Comparison of ENCODE assay signal across 23 mouse cellular contexts in the genomic region with DNA sequence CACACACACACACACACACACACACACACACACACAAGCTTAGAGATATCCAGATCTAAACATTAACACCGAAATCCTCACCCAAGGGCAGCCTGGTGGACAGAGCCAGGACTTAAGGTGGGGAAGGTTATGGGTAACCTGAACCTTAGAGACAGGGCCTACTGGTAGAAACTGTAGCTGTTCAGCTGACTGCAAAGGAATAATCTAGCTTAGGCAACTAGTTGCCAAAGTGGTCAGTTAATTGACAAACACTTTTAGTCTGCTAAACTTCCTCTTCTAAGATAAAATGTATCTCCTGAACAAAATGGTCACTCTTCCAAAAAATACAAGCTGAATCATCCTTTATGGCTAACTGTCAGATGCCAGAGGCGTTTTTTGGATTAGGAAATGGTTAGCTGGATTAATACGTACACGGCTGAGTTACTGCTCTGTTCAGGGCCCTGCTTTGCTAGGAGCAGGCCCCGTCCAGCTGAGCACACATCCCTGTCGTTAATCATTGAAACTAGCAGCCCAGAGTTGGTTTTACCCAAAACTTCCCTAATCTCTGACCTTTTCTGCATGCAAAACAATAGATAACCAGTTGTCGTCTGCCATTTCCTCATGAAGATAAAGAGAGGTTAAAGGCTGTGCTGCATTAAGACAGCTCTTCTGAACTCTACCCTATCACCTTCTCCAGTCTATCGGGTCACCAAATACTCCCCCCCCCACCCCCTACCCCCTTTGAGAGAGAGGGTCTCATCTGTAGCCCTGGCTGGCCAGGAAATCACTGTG. TPM values are rescaled to one million over a fixed set of nuclear protein-coding genes. Genes with fewer than 3 reads are reported as not detected.
A peak's percentile ranks its signal among the peaks of the same experiment; 100 is the strongest.
DNase-seq lines count a peak whose midpoint lies in the region; ATAC-seq and TF ChIP-seq lines count a peak whose summit lies in the region.
"Had no signal": no experiment of that assay in that cellular context is flagged by ENCODE, and none has a peak within 500 bp of the region (broad histone marks: within the 10 kb centered on the region; RNA-seq: fewer than 3 reads in every experiment).

No protein-coding gene starts in this region.

- no peaks in the 10 kb centered on the region for H3K36me3 ChIP-seq in midbrain, embryonic 11.5 days (ENCODE audit: control insufficient read depth, insufficient read depth, low read length)
- H3K36me3 ChIP-seq in midbrain, embryonic 15.5 days (replicated peaks) = no peaks in the 10 kb centered on the region
- no peaks in the 10 kb centered on the region for H3K36me3 ChIP-seq in liver, postnatal 0 days (replicated peaks; ENCODE audit: insufficient read depth, low read length)
- H3K36me3 ChIP-seq in kidney, embryonic 14.5 days (ENCODE audit: control insufficient read depth, insufficient read depth, low read length) = no peaks in the 10 kb centered on the region
- H3K36me3 ChIP-seq: limb, embryonic 12.5 days had no signal

- H3K27me3 ChIP-seq in midbrain, embryonic 11.5 days (ENCODE audit: control insufficient read depth, insufficient read depth, low read length) = no peaks in the 10 kb centered on the region
- H3K27me3 ChIP-seq in midbrain, embryonic 15.5 days (replicated peaks) = no peaks in the 10 kb centered on the region
- H3K27me3 ChIP-seq in liver, postnatal 0 days (ENCODE audit: insufficient read depth, low read length) = no peaks in the 10 kb centered on the region
- no peaks in the 10 kb centered on the region for H3K27me3 ChIP-seq in kidney, embryonic 14.5 days (ENCODE audit: control insufficient read depth, insufficient read depth, low read length)
- H3K27me3 ChIP-seq: limb, embryonic 12.5 days had no signal

- TF ChIP-seq CTCF in liver, postnatal 0 days (IDR thresholded peaks at IDR 0.05; ENCODE audit: low read depth) = no peak

- H3K4me1 ChIP-seq in midbrain, embryonic 11.5 days (ENCODE audit: control insufficient read depth, insufficient read depth, low read length) = no peaks in the 10 kb centered on the region
- peaks cover 8% of the 10 kb centered on the region; the same call in 1 of the 2 replicates for H3K4me1 ChIP-seq in midbrain, embryonic 15.5 days
- peaks cover 7% of the 10 kb centered on the region for H3K4me1 ChIP-seq in liver, postnatal 0 days (ENCODE audit: insufficient read depth)
- H3K4me1 ChIP-seq in kidney, embryonic 14.5 days (ENCODE audit: control insufficient read depth, insufficient read depth, low read length) = peaks cover 8% of the 10 kb centered on the region

- no peak overlapping the region for H3K4me3 ChIP-seq in midbrain, embryonic 11.5 days (ENCODE audit: low read depth, low read length)
- no peak overlapping the region for H3K4me3 ChIP-seq in midbrain, embryonic 15.5 days
- no peak overlapping the region for H3K4me3 ChIP-seq in liver, postnatal 0 days (ENCODE audit: low read depth, low read length)
- H3K4me3 ChIP-seq in kidney, embryonic 14.5 days (ENCODE audit: low read length) = no peak overlapping the region
- H3K4me3 ChIP-seq: heart, embryonic 10.5 days; left cerebral cortex, adult 2 months; limb, embryonic 12.5 days; myocyte had no signal

- H3K27ac ChIP-seq in midbrain, embryonic 11.5 days (ENCODE audit: low read depth, low read length) = no peak overlapping the region
- no peak overlapping the region for H3K27ac ChIP-seq in midbrain, embryonic 15.5 days
- H3K27ac ChIP-seq in liver, postnatal 0 days (ENCODE audit: low read depth) = no peak overlapping the region
- no peak overlapping the region for H3K27ac ChIP-seq in kidney, embryonic 14.5 days (ENCODE audit: low read depth, low read length)
- H3K27ac ChIP-seq: heart, embryonic 10.5 days; hindbrain, embryonic 14.5 days; left cerebral cortex, adult 2 months; limb, embryonic 12.5 days had no signal

- no peaks in the 10 kb centered on the region for H3K9me3 ChIP-seq in midbrain, embryonic 11.5 days (ENCODE audit: control insufficient read depth, low read length)
- H3K9me3 ChIP-seq in midbrain, embryonic 15.5 days = no peaks in the 10 kb centered on the region
- H3K9me3 ChIP-seq in liver, postnatal 0 days (ENCODE audit: low read length) = no peaks in the 10 kb centered on the region
- no peaks in the 10 kb centered on the region for H3K9me3 ChIP-seq in kidney, embryonic 14.5 days (ENCODE audit: control insufficient read depth, low read length)
- H3K9me3 ChIP-seq: heart, embryonic 10.5 days; limb, embryonic 12.5 days had no signal

- peak; percentile 64 for DNase-seq in midbrain, embryonic 11.5 days (ENCODE audit: low spot score, missing footprints)
- DNase-seq in fat pad, adult 2 months (ENCODE audit: extremely low read depth, low read depth, low spot score) = peak; percentile 49
- DNase-seq in liver, postnatal 0 days = no peak
- no peak for DNase-seq in lung, adult 18-20 months
- no peak for DNase-seq in right cerebral cortex, adult 2 months (ENCODE audit: low spot score in 2 of 2)
- DNase-seq in urinary bladder, postnatal 14 days (ENCODE audit: low spot score) = no peak
- DNase-seq: cerebellum, adult 11-12 months; cerebellum, postnatal 36 days; gastrocnemius, postnatal 14 days; heart, postnatal 14 days; right cerebral cortex, adult 18-20 months; thymus, adult 18-20 months had no signal

- no peak overlapping the region for H3K9ac ChIP-seq in midbrain, embryonic 11.5 days (ENCODE audit: low read length)
- H3K9ac ChIP-seq in midbrain, embryonic 15.5 days = no peak overlapping the region
- no peak overlapping the region for H3K9ac ChIP-seq in liver, postnatal 0 days (replicated peaks)
- H3K9ac ChIP-seq in kidney, embryonic 14.5 days (ENCODE audit: low read depth, low read length) = no peak overlapping the region
- H3K9ac ChIP-seq: hindbrain, embryonic 14.5 days; limb, embryonic 12.5 days had no signal

- 65% methylated on average over 8 of the region's 8 CpGs for WGBS in midbrain, embryonic 11.5 days
- WGBS in midbrain, embryonic 15.5 days = 66% methylated on average over 8 of the region's 8 CpGs
- WGBS in liver, postnatal 0 days (ENCODE audit: insufficient replicate concordance) = 19% methylated on average over 8 of the region's 8 CpGs
- WGBS in kidney, embryonic 14.5 days = 33% methylated on average over 8 of the region's 8 CpGs

- no peak overlapping the region for H3K4me2 ChIP-seq in midbrain, embryonic 11.5 days
- H3K4me2 ChIP-seq in midbrain, embryonic 15.5 days = no peak overlapping the region
- no peak overlapping the region for H3K4me2 ChIP-seq in liver, postnatal 0 days (ENCODE audit: low read depth, low read length)
- H3K4me2 ChIP-seq in kidney, embryonic 14.5 days (replicated peaks; ENCODE audit: low read depth, low read length) = no peak overlapping the region
- H3K4me2 ChIP-seq: hindbrain, embryonic 14.5 days; limb, embryonic 12.5 days had no signal

- TF ChIP-seq EP300 in liver, postnatal 0 days (IDR thresholded peaks at IDR 0.05; ENCODE audit: low read depth) = peak; percentile 75

- no peak for ATAC-seq in midbrain, embryonic 11.5 days (ENCODE audit: low FRiP score)
- no peak for ATAC-seq in midbrain, embryonic 15.5 days (replicated peaks)
- peak; percentile 68 for ATAC-seq in liver, postnatal 0 days
- no peak for ATAC-seq in kidney, embryonic 14.5 days (ENCODE audit: low FRiP score, low TSS enrichment)
- ATAC-seq: intestine, embryonic 16.5 days had no signal

RNA-seq across cellular contexts. Expression of a gene that starts 54.5 kb away (rescaled TPM):
- 0.07 TPM in 1 of 2 replicates, not detected in the other for polyA plus RNA-seq in midbrain, embryonic 11.5 days (2014; fragmentation: Nextera tagmentation; extraction: Ambion mirVana)
- 0.10 and 0.22 TPM in 2 replicates for polyA plus RNA-seq in midbrain, embryonic 15.5 days (2015; fragmentation: Nextera tagmentation; extraction: Ambion mirVana)
- 0.06 and 0.08 TPM in 2 replicates for polyA plus RNA-seq in liver, postnatal 0 days (2015; fragmentation: Nextera tagmentation; extraction: Ambion mirVana)
- 0.15 and 0.17 TPM in 2 replicates for polyA plus RNA-seq in kidney, embryonic 14.5 days (2014; fragmentation: Nextera tagmentation; extraction: Ambion mirVana)
- polyA plus RNA-seq: embryonic facial prominence, embryonic 11.5 days; lung, embryonic 16.5 days; stomach, embryonic 14.5 days had no signal

Comparison
In these comparisons a context has a peak if more than half of its experiments do, and no peak if none do; other contexts are left out.
1. DNase-seq: peak in midbrain, embryonic 11.5 days (single experiment) and fat pad, adult 2 months (single experiment); none in liver, postnatal 0 days (single experiment), lung, adult 18-20 months (0 of 2), right cerebral cortex, adult 2 months (0 of 2) and urinary bladder, postnatal 14 days (single experiment).